Mouse (Mus musculus): ENCODE results near the gene Tgfbr3.

DNA sequence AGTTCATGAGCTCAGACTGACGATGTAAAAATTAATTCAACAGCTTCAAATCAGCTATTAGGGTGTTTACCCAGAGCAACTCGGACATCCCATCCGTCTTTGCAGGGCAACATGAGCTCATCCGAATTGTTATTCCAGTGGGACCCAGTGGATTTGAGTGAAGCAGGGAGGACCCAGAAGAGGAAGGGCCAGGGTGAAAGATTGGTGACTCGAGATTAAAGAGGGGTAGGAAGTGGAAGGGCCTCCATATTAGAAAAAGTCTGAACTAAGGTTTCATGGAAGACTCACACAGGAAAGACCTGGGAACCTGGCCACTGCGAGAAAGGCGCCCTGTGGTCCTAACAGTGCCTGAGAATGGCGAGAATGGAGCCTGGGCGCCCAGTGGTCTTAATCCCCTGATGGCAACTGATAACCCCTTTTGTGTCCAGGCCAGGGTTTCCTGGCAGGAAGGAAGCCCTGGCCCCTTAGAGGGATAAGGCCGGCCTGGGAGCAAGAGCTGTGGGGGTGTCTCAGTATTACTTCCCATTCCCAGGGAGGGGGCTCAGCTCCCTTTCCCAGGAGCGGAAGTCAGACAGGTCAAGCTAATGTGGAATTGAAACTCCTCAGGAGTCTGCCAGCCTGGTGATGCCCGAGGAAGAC, 208.3 kb downstream of the Tgfbr3 start:
- TF ChIP-seq CTCF (IDR thresholded peaks at IDR 0.05; ENCODE audit: borderline replicate concordance, control insufficient read depth, extremely low read depth, insufficient read depth, low read length, poor library complexity) (no peak), POLR2A (IDR thresholded peaks at IDR 0.05; ENCODE audit: control insufficient read depth, extremely low read depth, insufficient read depth, low read length, poor library complexity) (no peak)
